Mouse (Mus musculus) midbrain, postnatal 0 days (tissue): ENCODE results near the gene Tbxas1. TPM values are rescaled to one million over a fixed set of nuclear protein-coding genes. Genes with fewer than 3 reads are reported as not detected.

Experiments used
- ATAC-seq: fragments of 200-750 bp; cut with Nextera tagmentation; 2 replicates; pipeline ENCODE4 v1.8.0; 2017; ENCODE audit warnings: moderate number of reproducible peaks, mild to moderate bottlenecking, moderate TSS enrichment, moderate library complexity; ENCODE audit not compliant: low FRiP score
- DNase-seq: peaks from one replicate; pipeline ENCODE4 v3.0.0-alpha.2; 2015; ENCODE audit warnings: low spot score
- H3K27ac ChIP-seq: fragments of 300-500 bp; sonication (generic); 2 replicates; pipeline ENCODE4 v1.5.1; 2014; ENCODE audit warnings: low read depth, mild to moderate bottlenecking, low read length, mixed read lengths
- H3K27me3 ChIP-seq: fragments of 300-500 bp; sonication (generic); 2 replicates; pipeline ENCODE4 v1.6.1; 2014; ENCODE audit warnings: low read length, control low read depth, mixed read lengths; ENCODE audit not compliant: insufficient read depth
- H3K36me3 ChIP-seq: fragments of 300-500 bp; sonication (generic); 2 replicates; pipeline ENCODE4 v1.6.1; 2014; ENCODE audit warnings: low read length, control low read depth, mixed read lengths; ENCODE audit not compliant: insufficient read depth
- H3K4me1 ChIP-seq: fragments of 300-500 bp; sonication (generic); 2 replicates; pipeline ENCODE4 v1.6.1; 2014; ENCODE audit warnings: mild to moderate bottlenecking, control low read depth, antibody characterized with exemption, low read length, mixed read lengths; ENCODE audit not compliant: insufficient read depth
- H3K4me2 ChIP-seq: fragments of 300-500 bp; sonication (generic); 2 replicates; pipeline ENCODE4 v1.6.1; 2014; ENCODE audit warnings: low read depth, mild to moderate bottlenecking, low read length, mixed read lengths; ENCODE audit not compliant: poor library complexity, severe bottlenecking
- H3K4me3 ChIP-seq: fragments of 300-500 bp; sonication (generic); 2 replicates; pipeline ENCODE4 v1.5.1; 2014; ENCODE audit warnings: low read depth, mild to moderate bottlenecking, low read length, moderate library complexity
- H3K9ac ChIP-seq: fragments of 300-500 bp; sonication (generic); replicated peaks from 2 replicates; pipeline ENCODE4 v1.6.1; 2014; ENCODE audit warnings: mild to moderate bottlenecking, low read length, moderate library complexity, mixed read lengths; ENCODE audit not compliant: poor library complexity, severe bottlenecking
- H3K9me3 ChIP-seq: fragments of 300-500 bp; sonication (generic); 2 replicates; pipeline ENCODE4 v1.6.1; 2016; ENCODE audit warnings: low read length, control low read depth
- CTCF ChIP-seq: IDR thresholded peaks from 2 replicates; pipeline ENCODE4 v1.5.1; 2016; ENCODE audit warnings: antibody characterized with exemption, mild to moderate bottlenecking
- WGBS: fragments of 180-500 bp; shearing (Covaris S2); extraction: QIAGEN DNeasy Blood & Tissue Kit; methylation state at CpG from one replicate; pipeline ENCODE4 v1.1.7; 2014; 5-methylcytosine and 5-hydroxymethylcytosine counted together
- polyA plus RNA-seq: library from polyadenylated mRNA; unstranded; fragments of >200 nt; fragmentation: Nextera tagmentation; extraction: Ambion mirVana; gene quantifications from 2 replicates; pipeline ENCODE4 v1.2.1, GENCODE M21; 2015
- total RNA-seq: library from RNA; depleted of rRNA; stranded (reverse); fragments of >200 nt; gene quantifications from 2 replicates; pipeline ENCODE4 v1.2.3, GENCODE M21; 2014

The Tbxas1 gene
- total and polyA plus RNA-seq, 2 experiments from 2014 or later, result 1.4 to 3.1 TPM

- TF ChIP-seq CTCF, result no peak
- ATAC-seq (no peak), DNase-seq (no peak)
- Histone ChIP-seq H3K27me3 (no peaks in the 10 kb centered on the region), H3K27ac (no peak overlapping the region), H3K4me2 (no peak overlapping the region), H3K9me3 (no peaks in the 10 kb centered on the region), H3K4me3 (no peak overlapping the region), H3K4me1 (no peaks in the 10 kb centered on the region), H3K9ac (no peak overlapping the region), H3K36me3 (no peaks in the 10 kb centered on the region)
- 72% methylated on average over 6 of the region's 6 CpGs for WGBS
These were observed 95.6 kb downstream of the Tbxas1 start for GRCm38 (mm10) chr6:38970759-38971158.

GRCm38 (mm10) chr6:38972826-38973225 lies 97.6 kb downstream of the Tbxas1 start:
- no peaks in the 10 kb centered on the region for H3K27me3 ChIP-seq
- H3K4me3 ChIP-seq, result no peak overlapping the region
- H3K27ac ChIP-seq, result no peak overlapping the region
- no peaks in the 10 kb centered on the region for H3K36me3 ChIP-seq
- no peak for TF ChIP-seq CTCF
- ATAC-seq (no peak), DNase-seq (no peak)
- H3K4me1 ChIP-seq, result no peaks in the 10 kb centered on the region
- 48% methylated on average over 1 of the region's 1 CpGs for WGBS
- no peak overlapping the region for H3K4me2 ChIP-seq
- H3K9ac ChIP-seq, result no peak overlapping the region
- no peaks in the 10 kb centered on the region for H3K9me3 ChIP-seq

GRCm38 (mm10) chr6:38973441-38974161 lies 98.4 kb downstream of the Tbxas1 start:
- Histone ChIP-seq H3K4me2 (no peak overlapping the region), H3K4me1 (no peaks in the 10 kb centered on the region), H3K27ac (no peak overlapping the region), H3K9me3 (no peaks in the 10 kb centered on the region), H3K36me3 (no peaks in the 10 kb centered on the region), H3K27me3 (no peaks in the 10 kb centered on the region), H3K4me3 (no peak overlapping the region), H3K9ac (no peak overlapping the region)
- no peak for TF ChIP-seq CTCF
- DNase-seq, result no peak
- 92% methylated on average over 10 of the region's 10 CpGs for WGBS
- ATAC-seq, result no peak

GRCm38 (mm10) chr6:38974162-38974525 lies 98.9 kb downstream of the Tbxas1 start:
- 83% methylated on average over 1 of the region's 1 CpGs for whole genome bisulfite sequencing

GRCm38 (mm10) chr6:38974536-38975268 lies 99.5 kb downstream of the Tbxas1 start:
- Histone ChIP-seq H3K4me2 (no peak overlapping the region), H3K9me3 (no peaks in the 10 kb centered on the region), H3K27ac (no peak overlapping the region), H3K27me3 (no peaks in the 10 kb centered on the region), H3K4me1 (no peaks in the 10 kb centered on the region), H3K36me3 (no peaks in the 10 kb centered on the region), H3K9ac (no peak overlapping the region), H3K4me3 (no peak overlapping the region)
- WGBS, result 89% methylated on average over 8 of the region's 8 CpGs
- DNase-seq (no peak), ATAC-seq (no peak)
- no peak for TF ChIP-seq CTCF

More at GRCm38 (mm10) chr6:38974162-38974525, 98.9 kb downstream of the Tbxas1 start:
- no peak for TF ChIP-seq CTCF
- Histone ChIP-seq H3K4me2 (no peak overlapping the region), H3K27me3 (no peaks in the 10 kb centered on the region), H3K4me1 (no peaks in the 10 kb centered on the region), H3K9me3 (no peaks in the 10 kb centered on the region), H3K36me3 (no peaks in the 10 kb centered on the region), H3K4me3 (no peak overlapping the region), H3K9ac (no peak overlapping the region), H3K27ac (no peak overlapping the region)
- DNase-seq (no peak), ATAC-seq (no peak)

- H3K27me3 ChIP-seq, result no peaks in the 10 kb centered on the region
- H3K27ac ChIP-seq, result no peak overlapping the region
- H3K36me3 ChIP-seq, result no peaks in the 10 kb centered on the region
- H3K9me3 ChIP-seq, result no peaks in the 10 kb centered on the region
- DNase-seq (no peak), ATAC-seq (no peak)
- 74% methylated on average over 4 of the region's 4 CpGs for WGBS
- H3K9ac ChIP-seq, result no peak overlapping the region
- no peaks in the 10 kb centered on the region for H3K4me1 ChIP-seq
- TF ChIP-seq CTCF, result no peak
- no peak overlapping the region for H3K4me2 ChIP-seq
- H3K4me3 ChIP-seq, result no peak overlapping the region
These were observed 100.7 kb downstream of the Tbxas1 start for GRCm38 (mm10) chr6:38975866-38976265.
